Mouse (Mus musculus) brain, embryonic 14.5 days (tissue): ENCODE measurements around the gene Zfp286. TPM values are rescaled to one million over a fixed set of nuclear protein-coding genes. Genes with fewer than 3 reads are reported as not detected.

Experiments used
- DNase-seq: peaks from one replicate; pipeline ENCODE4 v3.0.0-alpha.2; 2011; ENCODE audit warnings: low read depth
- CTCF ChIP-seq: fragments of 200-500 bp; IDR thresholded peaks from 2 replicates; pipeline ENCODE4 v1.5.1; 2012; ENCODE audit warnings: inconsistent platforms, mild to moderate bottlenecking, moderate library complexity, borderline replicate concordance; ENCODE audit not compliant: insufficient read depth, insufficient read length; ENCODE audit errors: extremely low read depth
- POLR2A ChIP-seq: fragments of 200-500 bp; IDR thresholded peaks from 2 replicates; pipeline ENCODE4 v1.6.1; 2012; ENCODE audit warnings: mild to moderate bottlenecking, inconsistent platforms, borderline replicate concordance; ENCODE audit not compliant: poor library complexity, insufficient read depth, insufficient read length, severe bottlenecking; ENCODE audit errors: extremely low read depth
- polyA plus RNA-seq: library from polyadenylated mRNA; depleted of rRNA; stranded (reverse); fragments of >200 nt; gene quantifications from 2 replicates; pipeline ENCODE4 v1.2.3, GENCODE M21; 2012; rRNA removed

Zfp286 gene
- polyA plus RNA-seq, 1 experiment, result 19.8 TPM

DNA sequence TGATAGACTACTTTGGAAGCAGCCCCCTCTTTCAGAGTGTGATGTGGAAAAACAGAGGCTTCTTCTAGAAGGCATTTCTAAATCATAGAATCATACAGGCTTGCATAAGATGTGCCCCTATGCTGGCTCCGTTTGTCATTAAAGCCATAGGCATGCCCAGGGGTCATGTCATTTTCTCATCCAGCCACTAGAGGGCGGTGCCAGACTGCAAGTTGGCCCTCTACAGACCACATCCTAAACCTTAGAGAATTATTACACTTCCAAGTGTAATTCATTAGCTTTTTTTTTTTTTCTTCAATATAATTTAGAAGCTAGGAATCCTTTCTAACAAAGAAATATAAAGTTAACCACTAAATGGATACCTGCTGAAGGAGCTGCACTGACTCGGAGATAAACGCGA, 45.2 kb downstream of the Zfp286 start:
- TF ChIP-seq CTCF, result peak; percentile 90
- TF ChIP-seq POLR2A, result no peak
- peak; percentile 81 for DNase-seq

DNA sequence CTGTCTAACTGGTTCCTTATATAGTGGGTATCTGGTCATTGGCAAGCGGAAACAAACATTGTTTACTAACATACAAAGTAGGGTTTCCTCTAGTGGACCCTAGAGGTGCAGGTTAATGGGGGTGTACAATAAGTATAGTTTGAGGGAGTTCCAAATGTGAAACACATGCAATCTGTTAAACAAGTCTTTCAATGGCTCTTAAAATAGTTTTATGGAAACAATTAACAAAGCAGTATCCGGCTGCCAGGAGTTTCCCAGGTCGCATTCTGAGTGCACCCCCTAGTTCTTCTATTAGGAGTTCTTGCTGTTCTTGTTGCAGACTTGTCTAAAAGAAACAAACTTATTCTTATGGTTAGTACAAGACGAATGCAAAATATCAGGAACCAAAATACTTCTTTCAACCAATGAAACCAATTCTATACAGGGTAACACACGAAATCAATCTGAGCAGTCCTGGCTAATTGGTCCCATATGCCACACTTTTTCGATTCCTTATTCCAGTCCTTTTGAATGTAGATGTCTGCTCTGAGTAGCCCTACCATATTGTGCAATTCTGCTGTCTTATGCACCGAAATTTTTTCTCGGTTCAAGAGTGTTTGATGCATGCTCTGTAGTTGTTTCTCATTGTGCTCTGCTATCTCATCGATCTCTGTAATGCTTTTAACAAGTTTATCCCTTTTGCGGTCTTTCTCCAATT, 46.9 kb downstream of the Zfp286 start:
- DNase-seq, result no peak
- TF ChIP-seq CTCF (no peak), POLR2A (no peak)

DNA sequence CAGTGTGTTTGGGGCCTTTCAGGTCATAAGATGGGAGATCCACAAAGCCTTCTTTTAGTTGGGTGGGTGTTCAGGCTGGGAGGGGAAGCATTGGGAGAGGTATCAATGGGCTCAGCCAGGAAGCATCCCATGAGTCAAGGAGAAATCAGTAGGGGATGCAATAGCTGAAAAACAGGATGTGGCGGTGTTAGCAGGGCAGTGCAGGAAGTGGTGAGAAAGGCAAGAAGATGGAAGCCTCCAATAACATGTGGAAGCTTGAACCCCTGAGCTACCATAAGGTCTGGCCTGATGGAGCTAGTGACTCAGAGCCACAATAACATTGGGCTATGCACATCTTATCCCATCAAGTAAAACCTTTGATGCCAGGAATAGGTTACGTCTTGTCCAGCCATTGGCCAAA, 48.1 kb downstream of the Zfp286 start:
- no peak for DNase-seq
- TF ChIP-seq POLR2A (no peak), CTCF (no peak)

DNA sequence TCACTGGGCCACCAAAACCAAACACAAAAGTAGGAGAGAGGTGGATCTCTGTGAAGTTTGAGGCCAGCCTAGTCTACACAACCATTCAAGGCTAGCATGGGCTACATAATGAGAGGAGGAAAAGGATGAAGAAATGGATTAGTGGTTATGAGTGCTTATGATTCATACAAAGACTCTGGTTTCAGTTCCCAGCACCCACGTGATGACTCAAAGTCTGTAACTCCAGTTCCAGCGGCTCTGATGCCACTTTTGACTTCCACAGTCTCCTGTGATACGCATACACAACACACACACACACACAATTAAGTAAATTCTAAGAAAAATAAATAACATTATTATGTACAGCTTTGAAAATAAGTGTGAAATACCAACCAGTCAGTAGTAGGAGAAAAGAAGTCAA, 56.6 kb downstream of the Zfp286 start:
- no peak for DNase-seq
- TF ChIP-seq POLR2A (no peak), CTCF (no peak)

DNA sequence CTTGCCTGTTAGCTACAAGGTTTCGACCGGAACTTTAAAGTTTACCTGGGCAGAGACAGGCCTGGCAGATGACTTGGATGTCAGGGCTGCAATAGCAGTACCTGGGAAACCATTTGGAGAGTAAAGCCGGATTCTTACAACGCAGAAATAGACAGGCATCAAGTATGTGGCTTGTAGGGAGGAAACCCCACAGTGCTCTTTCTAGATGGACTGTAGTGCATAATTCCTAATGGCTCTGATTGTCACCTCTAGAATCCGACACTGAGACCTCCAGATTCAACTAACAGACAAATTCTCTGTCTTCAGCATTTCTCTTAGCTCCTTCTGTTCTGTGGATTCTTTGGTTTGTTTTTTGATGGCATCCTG, 57.3 kb downstream of the Zfp286 start:
- TF ChIP-seq POLR2A, result no peak
- no peak for TF ChIP-seq CTCF
- no peak for DNase-seq

DNA sequence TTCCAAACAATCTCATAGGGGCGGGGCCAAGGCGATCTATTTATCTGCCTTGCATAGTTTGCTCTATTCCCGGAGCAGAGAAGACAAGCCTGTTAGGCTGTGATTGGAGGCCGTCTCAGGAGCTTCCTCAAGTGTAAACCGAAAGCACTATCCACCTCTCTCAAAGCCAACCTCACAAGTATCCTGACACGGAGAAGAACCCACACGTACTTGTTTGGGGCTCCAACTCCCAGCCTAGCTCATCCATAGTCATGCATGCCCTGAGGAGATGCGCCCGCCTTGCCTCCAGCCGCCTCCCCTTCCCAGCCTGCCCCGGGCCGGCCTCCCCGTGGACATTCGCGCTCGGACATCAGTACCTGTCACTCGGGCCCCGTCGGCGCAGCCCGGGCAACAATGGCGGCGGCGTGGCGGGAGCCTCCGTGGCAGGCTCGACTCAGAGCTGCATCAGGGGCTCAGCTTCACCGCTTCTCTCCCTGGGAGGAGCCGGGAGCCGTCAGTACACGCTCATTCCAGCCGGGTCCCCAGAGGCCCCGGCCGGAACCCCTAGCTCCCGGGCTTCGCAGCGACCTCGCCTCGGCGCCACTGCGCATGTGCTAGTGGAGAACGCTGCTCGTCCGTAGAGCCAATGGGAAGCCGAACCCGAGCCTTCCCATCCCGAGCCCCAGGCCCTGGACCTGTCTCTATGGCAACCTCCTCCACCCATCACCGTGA, 57.8 kb downstream of the Zfp286 start, which contains the start of gene Zfp287:
Zfp287 (minus strand) TSS at position 595 of the 711 bp plus-strand sequence.
- DNase-seq, result peak; percentile 97
- TF ChIP-seq CTCF (no peak), POLR2A (peak; percentile 89; the same call in 1 of the 2 replicates)

DNA sequence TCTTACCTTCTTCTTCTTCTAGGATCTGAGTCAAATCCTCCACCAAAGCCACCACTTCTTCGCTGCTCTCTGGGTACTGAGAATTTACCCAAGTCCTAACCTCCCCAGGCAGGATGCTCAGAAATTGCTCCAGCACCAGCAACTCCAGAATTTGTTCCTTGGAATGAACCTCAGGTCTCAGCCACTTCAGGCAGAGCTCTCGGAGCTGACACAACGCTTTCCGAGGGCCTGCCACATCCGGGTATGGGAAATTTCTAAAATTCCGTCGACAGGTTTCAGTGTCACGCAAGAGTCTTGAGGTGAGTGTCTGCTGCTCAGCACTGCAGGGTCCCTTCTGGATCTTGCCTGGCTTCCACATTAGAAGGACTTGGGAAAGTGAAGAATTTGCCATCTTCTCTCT, 61.0 kb downstream of the Zfp286 start:
- TF ChIP-seq POLR2A, result no peak
- TF ChIP-seq CTCF, result no peak

DNA sequence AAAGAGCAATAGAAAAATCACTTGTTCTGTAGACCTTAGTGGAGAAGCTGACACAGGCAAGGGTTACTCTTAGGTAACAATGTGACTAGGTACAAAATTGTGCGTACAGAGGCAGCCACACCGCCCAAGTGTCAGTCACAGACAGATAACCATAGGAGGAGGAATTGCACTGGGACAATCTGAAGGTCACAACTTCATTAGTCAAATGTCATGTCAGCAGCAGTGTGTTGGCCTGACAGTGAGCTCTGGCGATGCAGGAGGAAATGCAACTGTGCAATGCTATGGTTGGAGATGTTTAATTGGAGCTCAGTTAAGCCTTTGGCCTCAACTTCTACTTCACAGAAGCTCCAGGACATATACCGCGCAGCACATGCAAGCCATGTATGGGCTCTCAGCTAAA, 78.6 kb downstream of the Zfp286 start:
- DNase-seq, result no peak
- no peak for TF ChIP-seq CTCF

More for the DNA sequence above, 61.0 kb downstream of the Zfp286 start:
- no peak for DNase-seq

DNA sequence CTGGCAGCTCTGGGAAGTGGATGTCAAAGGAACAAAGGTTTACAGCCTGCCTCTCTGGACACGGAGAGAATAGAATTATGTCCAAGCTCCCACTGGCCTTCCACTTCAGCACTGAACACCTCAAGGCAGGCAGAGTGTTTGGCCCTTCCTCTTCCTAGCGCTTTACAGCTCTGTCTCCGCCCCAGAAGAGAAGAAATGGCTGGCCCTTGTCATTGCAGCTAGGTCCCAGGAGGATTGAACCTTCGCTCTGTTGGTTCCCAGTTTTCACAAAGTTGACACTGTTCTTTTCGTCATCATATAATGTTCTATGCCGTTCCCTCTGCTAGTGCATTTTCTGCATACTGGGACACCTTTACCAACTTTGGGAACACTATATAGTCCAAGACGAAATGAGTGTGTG, 81.0 kb downstream of the Zfp286 start:
- no peak for DNase-seq
- TF ChIP-seq POLR2A (no peak), CTCF (no peak)

DNA sequence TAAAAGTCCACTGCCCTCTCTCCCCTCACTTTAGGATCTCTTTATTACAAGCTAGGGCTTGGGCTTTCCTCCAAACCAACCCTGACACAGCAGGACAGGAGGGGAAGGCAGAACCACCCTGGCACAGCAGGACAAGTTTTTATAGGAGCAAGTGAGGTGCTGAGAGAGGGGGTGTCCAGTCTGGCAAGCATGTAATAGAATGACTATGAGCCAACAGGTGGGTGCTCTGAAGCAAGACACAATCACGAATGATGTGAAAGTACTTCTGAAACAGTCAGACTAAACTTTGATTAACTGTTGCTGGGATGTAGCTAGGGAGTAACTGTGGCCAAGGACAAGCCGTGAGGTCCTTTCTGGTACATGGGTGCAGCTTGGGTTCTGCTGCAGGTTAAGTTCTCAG, 83.1 kb downstream of the Zfp286 start:
- TF ChIP-seq POLR2A, result no peak
- no peak for TF ChIP-seq CTCF
- DNase-seq, result no peak

Other genes starting within 250 kb of the Zfp286 start
- gene Ubb, start 238.3 kb downstream of the Zfp286 start, polyA plus RNA-seq, result 4,191 and 5,062 TPM in 2 replicates
- 20.5 and 26.3 TPM in 2 replicates for gene Trpv2, start 215.0 kb downstream of the Zfp286 start, polyA plus RNA-seq
- gene Lrrc75a, start 140.9 kb downstream of the Zfp286 start, polyA plus RNA-seq, result 19.9 and 23.4 TPM in 2 replicates
- gene Mmgt2, start 140.8 kb downstream of the Zfp286 start, polyA plus RNA-seq, result 29.0 and 35.4 TPM in 2 replicates
- gene Zfp287, start 57.6 kb downstream of the Zfp286 start, polyA plus RNA-seq, result 14.4 and 16.2 TPM in 2 replicates
- not detected in 2 replicates for gene Gm10428, start 36.4 kb downstream of the Zfp286 start, polyA plus RNA-seq
- 4.1 and 5.7 TPM in 2 replicates for gene Trim16, start 30.8 kb upstream of the Zfp286 start, polyA plus RNA-seq
- gene Fbxw10, start 57.6 kb upstream of the Zfp286 start, polyA plus RNA-seq, result 0.20 and 0.45 TPM in 2 replicates
- gene Tvp23b, start 90.0 kb upstream of the Zfp286 start, polyA plus RNA-seq, result 25.7 and 29.3 TPM in 2 replicates
- gene Cdrt4, start 161.7 kb upstream of the Zfp286 start, polyA plus RNA-seq, result 0.10 and 0.12 TPM in 2 replicates